Mouse (Mus musculus) erythroblast, embryonic 14.5 days (primary cell): Measurements from ENCODE around the gene Mcf2l.

ENCODE experiments used
- GATA1 ChIP-seq: IDR thresholded peaks from 2 replicates; pipeline ENCODE4 v1.6.1; 2012; ENCODE audit warnings: low read length, inconsistent platforms, mixed read lengths
- TAL1 ChIP-seq: IDR thresholded peaks from 3 replicates; pipeline ENCODE4 v1.6.1; 2012; ENCODE audit warnings: low read length, inconsistent platforms, mixed read lengths

DNA sequence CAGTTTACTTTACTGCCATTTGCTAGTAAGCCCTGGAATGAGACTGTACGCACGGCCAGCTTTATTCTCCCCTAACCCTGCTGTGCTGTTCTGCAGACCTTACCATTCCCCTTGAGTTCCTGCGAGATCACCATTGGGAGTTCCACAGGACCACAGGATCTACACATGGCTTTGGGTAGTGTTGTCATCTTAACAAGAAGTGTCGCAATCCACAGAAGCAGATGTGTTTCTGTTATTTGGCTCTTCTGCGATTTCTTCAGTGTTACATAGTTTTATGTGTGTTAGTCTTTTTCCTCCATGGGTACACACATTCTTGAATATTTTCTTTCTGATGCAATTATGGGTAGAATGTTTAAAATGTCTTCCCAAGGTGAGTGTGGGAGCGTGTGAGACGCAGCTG lies 32.8 kb upstream of the Mcf2l start:
- TF ChIP-seq TAL1, result no peak
- TF ChIP-seq GATA1, result no peak
